Mouse (Mus musculus): ENCODE measurements around the gene Alox5ap. TPM values are rescaled to one million over a fixed set of nuclear protein-coding genes. Genes with fewer than 3 reads are reported as not detected.

Gene Alox5ap
- total RNA-seq, 2 experiments from 2014 or later, result 9.4 to 10.0 TPM

DNA sequence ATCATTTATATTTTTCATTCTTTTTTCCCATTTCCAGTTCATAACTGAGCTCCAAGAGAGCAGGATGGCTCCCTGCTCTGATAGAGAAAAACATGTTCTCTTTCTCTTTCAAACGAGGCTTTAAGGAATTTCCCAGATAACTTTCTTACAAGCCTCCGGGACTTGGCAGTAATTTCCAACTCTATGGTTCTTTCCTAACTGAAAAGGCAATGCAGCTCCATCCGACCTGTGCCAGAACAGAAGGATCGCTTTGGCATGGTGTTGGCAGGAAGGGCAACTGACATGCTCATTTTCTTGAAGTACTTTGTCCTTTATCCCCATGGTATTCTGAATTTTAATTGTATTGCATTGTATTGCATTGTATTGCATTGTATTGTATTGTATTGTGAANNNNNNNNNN is 33.7 kb downstream of the Alox5ap start:
- DNase-seq (ENCODE audit: low spot score in 2 of 2), result no peak

DNA sequence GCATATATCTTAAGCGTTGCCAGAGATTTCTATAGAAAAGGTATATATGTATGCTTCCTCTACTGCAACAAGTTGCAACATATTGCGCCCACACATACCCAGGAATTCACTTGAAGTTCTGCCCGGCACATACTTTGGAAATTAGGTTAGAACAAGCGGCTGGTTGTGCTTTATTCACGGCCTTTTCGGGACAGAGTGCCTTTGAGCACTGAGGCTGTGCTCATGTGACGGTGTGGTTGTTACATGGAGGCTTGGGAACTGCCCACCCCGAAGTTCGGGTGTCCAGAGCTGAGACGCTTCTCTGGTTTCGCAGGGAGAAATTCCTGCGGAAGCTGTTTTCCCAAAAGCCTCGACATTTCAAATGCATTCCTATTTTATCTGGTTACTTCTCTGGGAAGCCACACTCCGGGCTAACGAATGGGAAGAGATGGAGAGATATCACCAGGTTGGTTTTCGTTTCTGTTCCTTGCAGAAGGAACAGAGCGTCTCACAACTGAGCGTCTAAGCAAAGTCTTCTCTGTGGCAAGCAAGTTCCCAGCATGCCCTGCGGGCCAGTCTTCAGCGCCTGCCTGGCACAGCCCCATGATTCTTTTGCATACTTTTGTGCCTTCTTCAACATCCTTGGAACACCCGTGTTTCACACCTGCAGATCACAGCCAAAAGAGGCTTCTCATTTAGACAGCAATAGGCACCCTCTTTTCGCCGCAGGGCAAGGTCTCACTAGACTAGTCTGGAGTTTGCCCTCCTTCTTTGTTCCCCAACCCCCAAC is 48.5 kb downstream of the Alox5ap start:
- DNase-seq (ENCODE audit: low spot score in 2 of 2), result peak; percentile 62 to 69

DNA sequence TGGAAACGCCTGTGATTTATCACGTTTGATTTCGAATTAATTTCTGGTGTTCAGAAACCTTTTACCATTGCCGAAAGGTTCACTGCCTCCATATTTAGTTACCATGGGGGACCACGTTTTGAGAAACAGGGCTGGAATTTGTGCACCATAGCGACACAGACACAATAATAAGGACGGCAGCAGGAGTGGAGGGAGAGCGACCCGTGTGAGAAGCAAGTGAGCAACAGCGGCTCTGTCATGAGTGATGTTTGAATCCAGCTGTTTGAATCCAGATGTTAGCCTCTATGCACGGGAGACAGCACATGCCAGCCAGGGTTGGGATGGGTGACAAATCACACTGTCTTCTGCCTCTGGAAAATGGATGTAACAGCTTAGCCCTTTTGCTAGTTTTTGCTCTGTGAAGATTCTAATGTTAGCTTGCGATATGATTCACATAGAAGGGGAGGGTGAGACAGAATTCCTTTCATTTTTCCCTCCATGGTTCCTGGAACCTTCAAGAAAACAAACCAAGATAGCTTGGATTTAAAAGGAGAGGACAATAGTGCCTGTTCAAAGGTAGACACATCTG is 50.0 kb downstream of the Alox5ap start:
- DNase-seq (ENCODE audit: low spot score in 2 of 2), result no peak

DNA sequence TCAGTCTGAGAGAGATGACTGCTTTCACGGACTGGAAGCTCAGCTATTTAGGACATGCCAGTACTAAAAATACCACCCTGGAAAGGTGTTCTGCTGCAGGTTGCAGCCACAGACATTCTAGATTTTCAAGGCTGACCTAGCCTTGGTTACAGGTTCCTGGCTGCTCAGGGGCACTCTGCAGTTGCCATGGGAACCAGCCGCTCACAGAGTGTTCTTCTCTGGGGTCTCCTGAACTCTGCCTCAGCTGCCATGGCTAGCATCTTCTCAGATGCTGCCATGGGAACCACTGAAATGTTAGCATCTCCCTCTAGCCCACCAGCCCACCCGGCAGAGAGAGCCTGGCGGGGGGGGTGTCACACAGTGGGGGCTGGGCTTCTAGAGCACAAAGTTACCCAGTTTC is 52.4 kb downstream of the Alox5ap start:
- DNase-seq (ENCODE audit: low spot score in 2 of 2), result no peak

DNA sequence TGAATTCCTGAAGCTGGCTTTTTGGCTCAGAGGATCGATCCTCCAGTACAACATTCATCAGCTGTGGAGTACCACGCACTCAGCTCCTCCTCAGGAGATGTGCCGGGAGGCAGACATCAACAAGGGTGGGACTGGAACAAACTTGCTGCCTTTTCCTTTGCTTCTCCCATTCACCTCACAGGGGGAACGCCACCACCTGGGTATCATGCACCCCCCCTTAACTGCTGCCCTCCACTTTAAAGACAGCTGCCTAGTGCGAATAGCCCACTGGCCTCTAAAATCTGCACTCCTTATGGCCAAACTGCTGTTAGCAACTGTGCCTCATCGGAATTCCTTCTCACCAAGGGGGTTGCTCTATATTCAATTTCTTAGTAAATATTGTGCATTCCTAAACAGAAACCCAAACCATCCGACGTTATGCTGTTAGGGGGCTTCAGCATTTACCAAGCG is 55.3 kb downstream of the Alox5ap start:
- no peak for DNase-seq (ENCODE audit: low spot score in 2 of 2)

DNA sequence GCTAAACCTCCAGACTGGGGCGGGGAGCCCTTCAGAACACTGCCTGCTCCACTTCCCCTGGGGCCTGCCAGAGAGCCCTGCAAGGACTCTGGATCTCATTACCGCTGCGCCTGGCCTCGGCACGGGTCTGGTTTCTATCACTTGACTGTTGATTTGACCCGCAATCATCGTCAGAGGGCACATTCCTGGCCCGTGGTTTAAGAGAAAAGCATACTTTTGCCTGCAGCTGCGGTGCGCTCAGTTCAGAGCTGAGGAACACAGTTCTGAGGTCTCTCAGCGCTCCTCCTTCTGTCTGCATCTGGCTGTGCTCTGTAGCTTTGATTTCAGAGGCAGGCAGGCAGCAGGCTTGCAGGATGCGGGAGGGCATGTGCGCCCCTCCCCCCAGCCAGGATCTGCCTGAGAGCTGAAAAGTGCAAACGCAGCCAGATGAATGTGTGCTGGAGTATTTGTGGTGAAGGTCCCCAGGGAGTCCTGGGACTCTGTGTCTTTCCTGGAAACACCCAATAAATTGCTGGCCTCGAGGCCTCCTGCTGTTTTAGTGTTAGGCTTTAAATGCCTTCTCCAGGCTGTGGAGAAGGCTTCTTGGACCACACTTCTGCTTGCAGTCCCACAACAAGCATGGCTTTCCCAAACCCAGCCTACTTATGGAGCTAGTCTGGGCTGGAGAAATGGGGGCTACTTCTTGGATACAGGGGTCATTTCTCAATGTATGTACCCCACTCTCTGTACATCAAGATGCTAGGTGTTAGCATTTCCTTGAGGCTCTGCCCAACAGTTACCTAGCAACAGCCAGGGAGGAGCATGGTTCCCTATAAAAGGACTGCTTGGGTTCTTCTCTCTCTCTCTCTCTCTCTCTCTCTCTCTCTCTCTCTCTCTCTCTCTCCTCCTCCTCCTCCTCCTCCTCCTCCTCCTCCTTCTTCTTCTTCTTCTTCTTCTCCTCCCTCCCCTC is 56.2 kb downstream of the Alox5ap start:
- DNase-seq (ENCODE audit: low spot score in 2 of 2), result peak; percentile 62 to 75

DNA sequence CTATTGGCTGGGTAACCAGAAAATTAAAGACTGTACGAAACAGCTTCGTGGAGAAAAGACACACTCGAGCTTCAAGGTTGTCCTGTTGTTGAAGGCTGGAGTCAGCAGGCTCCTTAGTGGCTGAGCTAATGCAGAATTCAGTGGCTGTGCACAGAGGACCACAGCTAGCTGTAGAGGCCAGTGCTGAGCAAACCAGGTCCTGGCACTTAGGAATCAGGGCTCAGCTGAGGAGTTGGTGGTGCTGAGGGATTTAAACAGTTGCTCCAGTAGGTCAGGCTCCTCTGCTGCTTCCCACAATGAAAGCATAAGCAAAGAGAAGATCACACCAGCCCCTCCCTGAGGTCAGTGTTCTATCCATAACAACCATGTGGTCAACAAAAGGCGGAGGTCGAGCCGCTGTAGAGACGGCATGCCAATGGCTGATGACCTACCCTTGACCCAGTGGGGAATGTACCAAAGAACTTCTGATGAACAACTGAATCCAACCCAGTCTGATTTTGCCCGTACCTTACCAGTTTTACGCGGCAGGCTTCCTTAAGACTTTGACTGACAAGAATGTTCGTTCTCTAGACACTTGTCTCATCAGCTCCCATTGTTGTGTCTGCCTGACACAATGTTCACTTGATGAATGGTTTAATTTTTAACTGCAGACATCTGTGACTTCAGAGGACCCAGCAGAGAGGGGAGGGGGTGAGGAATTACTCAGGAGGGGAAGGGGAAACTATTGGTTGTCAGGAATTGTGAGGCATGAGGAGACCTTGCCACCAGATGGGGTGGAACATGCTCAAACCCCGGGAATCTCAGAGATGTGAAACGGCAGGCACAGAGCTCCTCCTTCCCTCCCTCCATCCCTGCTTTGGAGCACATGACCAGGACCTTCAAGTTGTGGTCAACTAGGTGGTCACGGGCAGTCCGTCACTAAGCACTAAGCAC is 57.6 kb downstream of the Alox5ap start:
- no peak for DNase-seq (ENCODE audit: low spot score in 2 of 2)

DNA sequence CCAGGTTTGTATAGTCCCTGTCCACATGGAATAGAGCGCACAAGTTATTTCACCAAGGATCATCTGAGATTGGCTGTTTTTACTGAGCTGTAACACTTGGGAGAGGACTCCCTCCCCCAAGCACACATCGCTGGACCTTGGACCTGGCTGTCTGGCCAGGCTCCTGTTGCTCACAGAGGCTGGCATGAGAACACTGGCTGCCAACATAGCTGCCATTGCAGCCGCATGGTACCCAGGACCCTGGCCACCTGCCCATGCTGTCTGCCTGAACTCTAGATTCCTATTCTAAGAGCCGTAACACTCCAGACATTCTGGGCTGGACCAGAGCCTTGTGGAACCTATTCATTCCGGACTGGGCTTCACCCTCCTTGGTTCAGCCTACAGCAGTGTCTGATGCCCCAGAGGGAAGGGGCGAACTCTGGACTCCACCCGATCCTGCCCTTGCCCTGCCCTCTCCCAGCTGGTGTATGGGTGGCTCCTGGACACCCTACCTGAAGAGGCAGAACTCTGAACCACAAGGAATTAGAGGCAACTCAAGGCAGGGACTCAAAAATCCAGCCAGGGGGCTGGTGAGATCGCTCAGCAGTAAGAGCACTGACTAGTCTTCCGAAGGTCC is 58.5 kb downstream of the Alox5ap start:
- DNase-seq (ENCODE audit: low spot score in 2 of 2), result no peak

DNA sequence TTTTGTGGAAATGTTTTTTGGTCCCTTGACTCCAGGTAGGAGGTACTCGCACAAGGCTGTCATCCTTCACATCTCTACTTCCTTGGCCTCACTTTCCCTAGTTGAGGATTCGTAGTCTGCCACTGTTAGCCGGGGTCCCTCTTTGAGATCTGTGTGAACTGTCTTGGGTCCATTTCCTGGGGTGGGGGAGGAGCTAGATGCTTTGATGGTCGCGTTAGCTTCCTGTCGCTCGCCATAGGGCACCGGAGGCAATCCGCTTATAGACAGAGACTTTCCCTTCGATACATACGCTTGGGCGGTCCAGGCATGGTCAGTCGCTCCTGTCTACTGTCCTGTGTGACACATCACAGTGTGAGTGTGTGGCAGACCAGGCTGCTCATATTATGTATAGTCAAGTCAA is 60.2 kb downstream of the Alox5ap start:
- no peak for DNase-seq (ENCODE audit: low spot score in 2 of 2)

DNA sequence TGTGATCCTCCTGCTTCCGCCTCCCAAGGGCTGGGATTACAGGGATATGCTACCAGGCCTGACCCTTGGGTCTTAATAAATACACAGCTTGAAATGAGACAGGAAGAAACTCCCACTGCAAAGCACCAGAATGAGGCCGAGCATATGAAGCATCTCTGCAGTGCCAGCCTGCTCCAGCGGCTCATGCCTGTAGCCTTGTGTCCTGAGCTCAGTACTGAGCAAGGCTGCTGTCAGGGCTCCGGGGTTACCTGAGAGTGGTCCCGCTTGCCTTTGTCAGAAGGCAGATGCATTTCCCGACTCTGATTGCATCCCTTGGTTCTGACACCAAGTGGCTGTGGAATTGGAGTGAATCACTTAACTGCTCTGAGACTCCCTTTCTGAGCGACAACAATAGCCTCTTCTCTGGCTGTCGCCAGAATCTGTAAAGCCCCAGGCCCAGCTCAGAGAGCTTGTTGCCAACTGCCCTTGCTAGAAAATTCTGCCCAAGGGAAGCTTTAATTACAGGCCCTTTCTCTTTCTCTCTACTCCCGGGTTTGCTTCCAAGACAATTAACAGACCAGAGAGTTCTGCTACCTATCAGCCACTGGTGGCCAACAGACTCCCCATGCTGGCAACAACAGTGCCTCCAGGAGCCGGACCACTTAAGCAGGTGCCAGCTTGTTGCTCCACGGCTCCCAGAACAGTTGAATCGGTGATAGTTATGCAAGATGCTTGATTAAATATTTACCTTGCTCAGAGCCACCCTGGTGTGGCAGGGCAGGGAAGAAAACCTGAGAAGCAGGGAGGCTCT is 64.7 kb downstream of the Alox5ap start:
- DNase-seq (ENCODE audit: low spot score in 2 of 2), result no peak

DNA sequence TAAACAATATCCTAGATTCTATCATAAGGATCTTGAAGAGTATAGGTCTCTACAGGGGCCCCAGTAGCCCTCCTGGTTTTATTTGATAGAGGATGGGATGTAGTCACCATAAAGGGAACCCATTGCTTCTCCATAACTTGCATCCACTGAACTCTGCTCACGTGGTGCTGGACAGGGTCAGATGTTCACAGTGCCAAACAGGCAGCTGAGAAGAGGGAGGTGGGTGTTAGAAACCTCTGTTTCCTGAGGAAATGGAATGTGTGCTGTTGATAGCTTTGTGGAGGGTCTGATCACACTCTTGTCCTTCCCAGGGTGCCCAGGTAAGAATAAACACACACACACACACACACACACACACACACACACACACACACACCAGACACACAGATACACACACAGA is 66.0 kb downstream of the Alox5ap start:
- DNase-seq (ENCODE audit: low spot score in 2 of 2), result no peak

DNA sequence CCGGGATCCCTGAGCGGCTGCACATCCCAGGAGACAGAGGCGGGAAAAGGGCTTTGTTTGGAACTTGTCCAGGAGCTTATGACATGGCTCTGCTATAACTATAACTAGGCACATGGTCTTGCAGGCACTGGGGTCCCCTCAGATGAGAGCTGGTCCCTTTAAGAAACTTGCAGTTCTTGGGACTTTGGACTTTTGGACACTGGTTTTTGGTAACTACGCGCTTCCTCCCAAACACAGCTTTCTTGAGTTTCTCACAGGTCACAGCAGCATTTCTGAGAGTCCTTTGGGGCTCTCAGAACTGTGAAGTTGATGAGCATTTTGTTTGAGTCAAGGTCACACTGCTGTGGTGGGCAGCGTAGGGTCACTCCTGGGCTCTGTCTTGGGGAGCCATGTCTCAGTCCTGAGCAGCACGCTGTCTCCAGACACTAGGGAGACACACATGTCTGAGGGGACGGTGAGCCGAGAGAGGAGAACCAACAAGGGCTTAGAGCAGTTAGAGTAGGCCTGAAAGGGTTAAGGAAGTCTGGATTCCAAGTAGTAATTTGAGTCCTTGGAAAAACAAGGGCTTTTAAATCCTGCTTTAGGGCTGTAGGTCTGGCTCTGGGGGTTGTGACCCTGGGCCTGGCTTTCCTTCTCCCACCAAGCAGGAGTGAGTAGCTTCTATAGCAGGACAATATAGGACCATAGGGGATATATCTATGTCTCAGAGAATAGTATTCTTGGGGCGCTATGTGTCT is 67.0 kb downstream of the Alox5ap start:
- no peak for DNase-seq (ENCODE audit: low spot score in 2 of 2)

DNA sequence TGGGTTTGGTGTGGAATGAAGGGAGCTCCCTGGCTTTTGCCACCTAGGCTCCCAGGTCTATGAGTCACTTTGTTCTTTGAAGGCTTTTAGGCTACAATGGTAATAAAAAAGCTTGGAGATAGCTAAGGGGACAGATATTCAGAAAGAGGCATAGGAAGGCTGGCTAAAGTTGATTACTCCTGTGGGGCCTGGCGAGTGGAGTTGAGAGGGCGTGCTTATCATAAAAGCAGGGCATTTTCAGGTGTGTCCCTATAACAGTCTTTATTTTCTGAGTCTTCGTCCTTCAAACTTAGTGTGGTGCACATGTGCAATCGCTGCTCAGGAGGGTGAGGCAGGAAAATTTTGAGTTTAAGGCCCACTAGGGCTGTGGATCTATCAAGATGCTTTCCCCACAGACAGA is 68.2 kb downstream of the Alox5ap start:
- no peak for DNase-seq (ENCODE audit: low spot score in 2 of 2)

DNA sequence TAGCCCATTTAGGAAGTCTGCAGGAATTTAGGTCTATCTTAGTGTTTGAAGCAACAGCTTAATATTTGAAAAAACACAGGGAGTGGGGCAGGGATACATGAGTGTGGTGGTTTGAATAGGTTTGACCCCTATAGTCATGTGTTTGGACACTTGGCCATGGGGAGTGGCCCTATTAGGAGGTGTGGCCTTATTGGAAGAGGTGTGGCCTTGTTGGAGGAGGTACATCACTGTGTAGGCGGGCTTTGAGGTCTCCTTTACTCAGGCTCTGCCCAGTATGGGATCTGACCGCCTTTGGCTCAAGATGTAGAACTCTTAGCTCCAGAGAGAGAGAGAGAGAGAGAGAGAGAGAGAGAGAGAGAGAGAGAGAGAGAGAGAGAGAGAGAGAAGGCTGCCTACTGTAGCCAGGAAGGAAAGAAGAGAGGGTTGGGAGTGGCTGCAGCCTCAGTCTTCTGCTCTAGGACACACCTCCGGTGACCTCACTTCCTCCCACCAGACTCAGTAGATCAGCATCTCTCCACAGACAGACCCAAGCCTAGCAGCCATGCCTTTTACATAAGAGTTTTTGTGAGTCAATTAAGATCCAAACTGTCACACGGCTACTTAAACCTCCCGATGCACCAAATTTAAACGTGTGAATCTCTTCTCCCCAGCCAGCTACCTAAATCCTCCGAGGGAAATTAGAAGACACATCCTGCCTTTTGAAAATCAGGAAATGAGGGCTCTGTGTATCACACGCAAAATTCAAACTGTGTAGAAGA is 69.6 kb downstream of the Alox5ap start:
- DNase-seq (ENCODE audit: low spot score in 2 of 2), result peak; percentile 40 to 53

DNA sequence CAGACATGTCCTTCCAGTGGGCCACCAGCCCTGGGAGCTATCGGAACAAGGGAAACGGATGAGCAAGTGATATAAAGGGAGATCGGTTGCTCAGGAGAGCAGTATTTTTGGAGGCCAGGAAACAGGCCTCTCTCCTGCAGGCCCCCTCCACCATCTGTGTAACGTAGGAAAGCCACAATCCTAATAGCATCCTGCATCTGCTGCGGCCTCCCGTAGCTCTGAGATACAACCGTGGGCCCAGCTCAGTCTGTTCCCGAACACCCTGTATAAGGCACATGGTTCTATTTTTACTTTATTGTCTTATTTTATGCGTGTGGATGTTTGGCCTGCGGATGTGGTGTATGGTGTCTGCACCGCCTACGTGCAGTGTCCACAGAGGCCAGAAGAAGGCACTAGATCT is 70.4 kb downstream of the Alox5ap start:
- no peak for DNase-seq (ENCODE audit: low spot score in 2 of 2)

DNA sequence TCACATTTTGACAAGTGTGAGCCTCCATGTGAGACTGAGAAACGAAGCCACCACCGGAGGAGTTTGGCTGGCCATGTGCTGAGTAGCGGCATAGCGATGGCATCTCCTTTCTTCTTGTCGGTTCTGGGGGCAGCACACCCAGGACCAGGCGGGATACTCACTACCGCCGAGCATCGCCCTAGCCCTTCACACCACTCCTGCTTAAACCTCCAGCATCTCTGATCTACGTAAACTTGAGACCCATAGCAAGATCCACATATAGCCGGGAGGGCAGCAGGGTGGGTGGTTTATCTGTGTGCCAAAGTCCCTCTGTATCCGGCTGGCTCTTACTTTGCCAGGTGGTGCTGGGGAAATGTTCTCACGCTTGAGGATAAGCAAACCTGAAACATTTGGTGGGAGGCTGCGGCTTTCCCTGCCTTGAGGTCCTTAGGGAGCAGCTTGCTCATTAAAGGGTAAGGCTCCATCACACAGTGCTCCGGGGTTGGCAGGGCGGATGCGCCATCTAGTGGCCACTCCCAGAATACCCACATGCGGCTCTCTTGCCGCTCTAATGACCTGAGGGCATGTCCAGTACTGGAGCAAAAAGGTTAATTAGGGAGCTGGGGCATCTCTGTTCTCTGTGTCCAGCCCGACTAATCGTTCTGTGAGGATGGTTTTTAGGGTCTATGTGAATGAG is 71.1 kb downstream of the Alox5ap start:
- DNase-seq (ENCODE audit: low spot score in 2 of 2), result peak; percentile 82 to 85

DNA sequence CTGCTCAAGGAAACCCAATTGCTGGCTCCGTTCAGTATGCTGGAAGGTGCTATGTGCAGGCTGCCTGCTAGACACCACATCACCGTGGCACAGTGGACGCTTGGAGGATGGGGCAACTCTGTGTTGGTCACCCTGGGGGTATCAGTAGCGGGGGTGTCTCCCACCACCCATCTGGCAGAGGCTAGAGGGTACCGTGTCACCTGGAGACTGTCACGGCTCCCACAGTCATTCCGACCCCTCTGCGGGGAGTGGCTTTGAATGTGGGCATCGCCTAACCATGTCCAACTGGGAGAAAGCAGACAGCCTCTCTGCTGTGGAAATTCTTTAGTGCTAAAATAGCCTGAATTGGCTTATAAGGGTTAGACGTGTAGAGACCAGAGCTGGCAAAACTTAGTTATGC is 72.6 kb downstream of the Alox5ap start:
- no peak for DNase-seq (ENCODE audit: low spot score in 2 of 2)

Data from left cerebral cortex, adult 18-20 months (tissue).